Mouse (Mus musculus) megakaryocyte, embryonic 14.5 days (primary cell): ENCODE results near the gene Pip5k1a.

ENCODE experiments used
- FLI1 ChIP-seq: IDR thresholded peaks from 2 replicates; pipeline ENCODE4 v1.6.1; 2012; ENCODE audit warnings: low read length, inconsistent platforms, mixed read lengths
- GATA1 ChIP-seq: IDR thresholded peaks from 3 replicates; pipeline ENCODE4 v1.6.1; 2012; ENCODE audit warnings: mixed read lengths, low read length, inconsistent platforms, borderline replicate concordance

DNA sequence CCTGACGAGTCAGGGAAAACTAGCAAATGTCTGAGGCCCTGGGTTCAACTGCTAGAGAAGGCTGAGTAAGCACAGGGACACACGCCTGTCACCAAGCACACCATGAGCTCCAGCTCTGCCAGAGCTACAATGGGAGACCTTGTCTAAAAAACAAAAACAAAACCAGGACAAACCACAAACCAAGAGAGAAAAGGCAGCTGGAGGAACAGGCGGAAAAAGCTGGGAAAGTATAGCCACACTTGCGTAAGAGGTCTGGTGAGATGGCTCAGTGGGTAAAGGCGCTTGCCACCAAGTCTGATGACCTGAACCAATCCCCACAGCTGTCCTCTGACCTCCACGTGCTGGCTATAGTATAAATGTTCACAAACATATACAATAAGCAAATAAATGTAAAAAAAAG, 40.6 kb downstream of the Pip5k1a start:
- TF ChIP-seq GATA1 = no peak
- no peak for TF ChIP-seq FLI1
